Mouse (Mus musculus): ENCODE results near the gene Rbm5. TPM values are rescaled to one million over a fixed set of nuclear protein-coding genes. Genes with fewer than 3 reads are reported as not detected.

Rbm5 gene
- polyA plus RNA-seq, 1 experiment from 2014 or later = 210 TPM

DNA sequence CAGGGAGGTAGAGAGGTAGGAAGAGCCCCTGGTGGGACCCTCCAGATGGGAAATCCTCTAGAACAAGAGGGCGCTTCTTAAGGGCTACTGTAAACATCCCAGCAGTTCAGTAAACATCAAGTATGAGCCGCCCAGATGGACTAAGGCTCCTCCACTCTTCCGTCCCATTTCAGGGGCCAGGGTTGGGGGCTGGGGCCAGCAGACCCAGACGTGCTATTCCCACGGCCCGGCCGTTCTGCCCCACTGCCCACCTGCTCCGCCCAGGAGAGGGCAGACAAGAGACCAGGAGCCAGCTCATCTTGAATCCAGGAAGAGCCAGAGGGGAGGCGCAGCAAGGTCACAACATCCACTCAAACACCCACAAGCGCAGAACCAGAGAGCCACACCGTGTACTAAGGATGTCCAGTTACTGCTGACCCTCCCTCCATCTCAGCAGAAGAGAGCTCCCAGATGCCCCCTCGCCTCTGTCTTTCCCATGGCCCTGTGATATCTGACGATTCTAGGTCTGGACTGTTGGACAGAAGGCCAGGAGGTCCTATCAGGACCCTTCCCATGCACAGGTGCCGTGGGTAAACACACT is 72.1 kb downstream of the Rbm5 start:
- no peaks in the 10 kb centered on the region for H3K27me3 ChIP-seq (replicated peaks; ENCODE audit: control insufficient read depth, insufficient read depth, low read length)
- H3K27ac ChIP-seq (ENCODE audit: low read depth, low read length) = no peak overlapping the region
- no peaks in the 10 kb centered on the region for H3K9me3 ChIP-seq (ENCODE audit: control insufficient read depth, low read length)
- no peak overlapping the region for H3K4me3 ChIP-seq (ENCODE audit: low read length)
- no peak for ATAC-seq
- H3K36me3 ChIP-seq (ENCODE audit: control insufficient read depth, insufficient read depth, low read length) = no peaks in the 10 kb centered on the region
- WGBS = 17% methylated on average over 14 of the region's 14 CpGs
- peaks cover 56% of the 10 kb centered on the region for H3K4me1 ChIP-seq (ENCODE audit: control insufficient read depth, insufficient read depth, low read depth, low read length)
- H3K9ac ChIP-seq (ENCODE audit: low read depth, low read length) = 0 out of 2 replicates have a peak overlapping the region, but pooled peaks have one; percentile 6
- H3K4me2 ChIP-seq (ENCODE audit: low read length) = 0 out of 2 replicates have a peak overlapping the region, but pooled peaks have one; percentile 2

DNA sequence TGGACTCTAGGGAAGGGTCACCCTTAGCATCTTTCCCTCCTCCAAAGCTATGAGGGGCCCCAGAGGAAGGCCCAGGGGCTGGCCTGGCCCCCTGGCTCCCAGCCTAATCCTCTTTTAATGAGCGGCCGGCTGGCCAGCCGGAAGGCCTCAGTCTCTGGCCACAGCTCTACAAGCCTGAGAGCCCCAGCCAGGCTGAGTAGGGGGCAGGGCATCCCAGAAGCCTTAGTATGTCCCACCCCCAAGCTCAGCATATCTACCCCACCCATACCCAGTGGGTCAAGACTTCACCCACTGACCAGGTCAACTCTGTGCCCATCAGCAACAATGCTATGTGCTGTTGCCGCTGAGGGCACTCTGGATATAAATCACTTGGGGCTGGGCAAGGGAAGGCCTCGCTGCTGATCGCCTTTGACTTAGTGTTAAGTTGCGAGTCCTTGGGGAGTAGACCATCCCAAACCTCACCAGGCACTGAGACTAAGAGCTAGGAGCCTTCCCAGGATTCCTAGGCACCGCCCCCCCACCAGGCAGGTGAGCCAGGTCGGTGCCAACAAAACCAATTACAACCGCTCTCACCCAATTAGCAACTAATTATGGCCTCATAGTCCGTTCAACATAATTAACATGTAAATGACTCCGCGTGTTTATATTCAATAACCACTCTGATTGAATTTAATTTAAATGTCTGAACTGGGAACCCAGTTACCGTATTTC is 72.8 kb downstream of the Rbm5 start:
- no peak overlapping the region; the same call in 1 of the 2 replicates for H3K9ac ChIP-seq (ENCODE audit: low read depth, low read length)
- peak; percentile 7; the same call in 1 of the 2 replicates for ATAC-seq
- no peaks in the 10 kb centered on the region for H3K36me3 ChIP-seq (ENCODE audit: control insufficient read depth, insufficient read depth, low read length)
- H3K4me3 ChIP-seq (ENCODE audit: low read length) = no peak overlapping the region
- no peak overlapping the region for H3K27ac ChIP-seq (ENCODE audit: low read depth, low read length)
- 0 out of 2 replicates have a peak overlapping the region, but pooled peaks have one; percentile 2 for H3K4me2 ChIP-seq (ENCODE audit: low read length)
- 11% methylated on average over 14 of the region's 14 CpGs for WGBS
- H3K4me1 ChIP-seq (ENCODE audit: control insufficient read depth, insufficient read depth, low read depth, low read length) = peaks cover 56% of the 10 kb centered on the region
- no peaks in the 10 kb centered on the region for H3K27me3 ChIP-seq (replicated peaks; ENCODE audit: control insufficient read depth, insufficient read depth, low read length)
- no peaks in the 10 kb centered on the region for H3K9me3 ChIP-seq (ENCODE audit: control insufficient read depth, low read length)

DNA sequence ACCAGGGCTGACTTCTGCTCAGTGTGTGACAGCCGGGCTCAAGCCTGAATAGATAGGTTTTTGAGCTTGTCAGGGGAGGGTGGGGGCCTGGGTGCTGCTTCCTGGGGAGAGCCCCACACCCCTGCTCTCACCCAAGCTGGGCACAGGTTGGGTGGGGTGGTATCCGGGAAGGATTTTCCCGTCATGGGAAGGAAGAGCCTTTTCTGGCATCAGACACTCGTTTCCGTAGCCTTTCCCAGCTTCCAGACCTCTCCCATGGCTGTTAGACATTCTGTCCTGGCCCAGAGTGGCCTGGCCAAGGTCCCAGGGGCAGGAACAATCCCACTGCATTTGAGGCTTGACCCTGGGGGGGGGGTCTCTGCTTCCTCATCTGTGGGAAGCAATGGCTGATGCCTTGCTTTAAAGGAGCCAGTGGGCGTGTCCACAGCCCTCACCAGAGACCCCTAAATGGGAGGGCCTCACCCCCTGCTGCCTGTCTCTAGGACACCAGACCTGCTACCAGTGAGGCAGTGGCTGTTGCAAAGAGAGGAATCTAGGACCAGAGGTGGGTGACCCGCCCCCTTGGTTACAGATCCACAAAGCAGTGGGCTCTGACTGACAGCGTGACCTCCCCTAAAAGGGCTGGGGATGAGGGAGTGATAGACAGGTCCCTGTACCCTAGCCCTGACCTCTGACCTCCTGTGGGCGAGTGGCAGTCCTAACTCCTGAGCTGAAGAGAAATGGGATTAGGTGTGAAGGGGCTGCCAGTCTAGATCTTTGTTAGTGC is 73.8 kb downstream of the Rbm5 start:
- H3K9me3 ChIP-seq (ENCODE audit: control insufficient read depth, low read length) = no peaks in the 10 kb centered on the region
- no peak overlapping the region for H3K9ac ChIP-seq (ENCODE audit: low read depth, low read length)
- no peak overlapping the region for H3K4me3 ChIP-seq (ENCODE audit: low read length)
- H3K4me2 ChIP-seq (ENCODE audit: low read length) = no peak overlapping the region
- no peak for ATAC-seq
- 0 out of 2 replicates have a peak overlapping the region, but pooled peaks have one; percentile 10 for H3K27ac ChIP-seq (ENCODE audit: low read depth, low read length)
- H3K4me1 ChIP-seq (ENCODE audit: control insufficient read depth, insufficient read depth, low read depth, low read length) = peaks cover 54% of the 10 kb centered on the region
- no peaks in the 10 kb centered on the region for H3K36me3 ChIP-seq (ENCODE audit: control insufficient read depth, insufficient read depth, low read length)
- WGBS = 32% methylated on average over 9 of the region's 9 CpGs
- no peaks in the 10 kb centered on the region for H3K27me3 ChIP-seq (replicated peaks; ENCODE audit: control insufficient read depth, insufficient read depth, low read length)

DNA sequence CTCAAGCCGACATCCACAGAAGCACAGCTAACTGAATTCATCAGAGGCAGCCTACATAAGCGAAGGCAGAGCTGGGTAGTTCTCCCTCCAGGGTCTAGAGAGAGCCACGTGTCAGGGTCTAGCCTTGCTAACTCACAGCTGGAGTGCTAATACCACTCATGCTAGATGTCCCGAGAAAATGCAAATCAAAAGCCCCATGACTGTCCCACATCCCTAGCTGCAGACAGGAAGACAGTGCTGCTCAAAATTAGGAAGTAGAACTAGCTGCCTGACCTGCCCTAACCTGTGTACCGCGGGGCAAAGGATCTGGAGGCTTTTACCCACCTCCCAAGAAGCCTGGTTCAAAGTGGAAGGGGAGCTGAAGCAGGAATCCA is 74.7 kb downstream of the Rbm5 start:
- H3K27ac ChIP-seq (ENCODE audit: low read depth, low read length) = no peak overlapping the region
- WGBS = 38% methylated on average over 6 of the region's 6 CpGs

DNA sequence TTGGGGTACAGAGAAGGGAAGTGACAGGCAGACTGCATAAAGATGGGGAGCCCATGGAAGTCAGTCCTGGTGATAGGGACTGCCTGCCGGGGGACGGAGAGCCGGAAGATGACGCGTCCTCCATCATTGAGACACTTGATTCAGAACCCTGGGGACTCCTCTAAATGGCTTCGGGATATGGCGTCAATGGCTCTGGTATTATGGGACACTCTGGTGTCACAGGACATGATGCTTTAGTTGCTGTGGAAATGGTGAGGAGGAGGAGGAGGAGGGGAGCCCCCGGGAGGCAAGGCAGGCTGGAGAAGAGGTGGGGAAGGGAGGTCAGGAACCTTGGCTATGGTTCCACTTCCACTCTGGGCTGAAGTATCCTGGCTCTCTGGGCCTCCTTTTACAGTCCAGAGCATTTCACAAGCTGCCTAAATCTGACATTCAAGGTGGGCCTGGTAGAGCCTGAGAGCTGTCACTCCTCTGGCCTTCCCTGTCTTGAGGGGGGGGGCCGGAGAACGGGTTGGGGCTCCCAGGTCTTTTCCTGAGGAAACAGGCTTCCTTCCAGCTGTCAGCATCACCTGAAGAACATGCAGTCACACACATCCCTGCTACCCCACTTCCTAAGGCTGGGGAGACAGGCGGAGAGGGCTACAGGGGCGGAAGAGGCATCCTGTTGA is 75.2 kb downstream of the Rbm5 start:
- Histone ChIP-seq H3K9ac (ENCODE audit: low read depth, low read length) (no peak overlapping the region), H3K27me3 (replicated peaks; ENCODE audit: control insufficient read depth, insufficient read depth, low read length) (no peaks in the 10 kb centered on the region)

More for the DNA sequence above, 74.7 kb downstream of the Rbm5 start:
- ATAC-seq = no peak
- H3K9ac ChIP-seq (ENCODE audit: low read depth, low read length) = no peak overlapping the region
- no peak overlapping the region for H3K4me2 ChIP-seq (ENCODE audit: low read length)
- H3K4me3 ChIP-seq (ENCODE audit: low read length) = no peak overlapping the region
- H3K4me1 ChIP-seq (ENCODE audit: control insufficient read depth, insufficient read depth, low read depth, low read length) = peaks cover 45% of the 10 kb centered on the region
- no peaks in the 10 kb centered on the region for H3K27me3 ChIP-seq (replicated peaks; ENCODE audit: control insufficient read depth, insufficient read depth, low read length)
- H3K9me3 ChIP-seq (ENCODE audit: control insufficient read depth, low read length) = no peaks in the 10 kb centered on the region
- peaks cover 2% of the 10 kb centered on the region; the same call in 1 of the 2 replicates for H3K36me3 ChIP-seq (ENCODE audit: control insufficient read depth, insufficient read depth, low read length)

DNA sequence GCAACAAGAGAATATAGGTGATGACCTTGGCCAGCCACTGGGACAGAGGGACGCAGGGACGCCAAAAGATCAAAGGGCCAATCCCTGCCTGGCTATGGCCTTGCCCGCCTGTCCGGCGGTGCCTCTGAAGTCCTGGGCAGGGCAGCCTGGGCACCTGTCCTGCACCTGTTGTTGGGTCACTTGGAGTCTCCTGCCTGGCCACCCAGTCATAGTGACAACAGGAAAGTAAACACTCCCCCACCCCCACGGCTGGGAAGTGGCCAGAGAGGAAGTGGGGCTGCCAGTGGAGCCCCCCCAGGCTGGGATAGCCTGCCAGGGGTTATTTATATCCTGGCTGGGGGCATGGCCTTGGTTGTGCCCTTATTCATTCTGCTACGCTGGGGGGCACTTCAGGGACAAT is 76.2 kb downstream of the Rbm5 start:
- H3K9me3 ChIP-seq (ENCODE audit: control insufficient read depth, low read length) = no peaks in the 10 kb centered on the region
- H3K27ac ChIP-seq (ENCODE audit: low read depth, low read length) = no peak overlapping the region
- no peak overlapping the region for H3K9ac ChIP-seq (ENCODE audit: low read depth, low read length)
- H3K4me3 ChIP-seq (ENCODE audit: low read length) = no peak overlapping the region
- H3K27me3 ChIP-seq (replicated peaks; ENCODE audit: control insufficient read depth, insufficient read depth, low read length) = no peaks in the 10 kb centered on the region
- peaks cover 6% of the 10 kb centered on the region; the same call in 1 of the 2 replicates for H3K36me3 ChIP-seq (ENCODE audit: control insufficient read depth, insufficient read depth, low read length)
- WGBS = 82% methylated on average over 7 of the region's 7 CpGs
- peaks cover 34% of the 10 kb centered on the region for H3K4me1 ChIP-seq (ENCODE audit: control insufficient read depth, insufficient read depth, low read depth, low read length)
- H3K4me2 ChIP-seq (ENCODE audit: low read length) = no peak overlapping the region
- ATAC-seq = no peak

More for the DNA sequence above, 75.2 kb downstream of the Rbm5 start:
- H3K9me3 ChIP-seq (ENCODE audit: control insufficient read depth, low read length) = no peaks in the 10 kb centered on the region
- H3K27ac ChIP-seq (ENCODE audit: low read depth, low read length) = no peak overlapping the region
- H3K4me3 ChIP-seq (ENCODE audit: low read length) = no peak overlapping the region
- H3K4me1 ChIP-seq (ENCODE audit: control insufficient read depth, insufficient read depth, low read depth, low read length) = peaks cover 43% of the 10 kb centered on the region
- H3K4me2 ChIP-seq (ENCODE audit: low read length) = no peak overlapping the region
- WGBS = 79% methylated on average over 12 of the region's 12 CpGs
- no peak for ATAC-seq
- H3K36me3 ChIP-seq (ENCODE audit: control insufficient read depth, insufficient read depth, low read length) = peaks cover 6% of the 10 kb centered on the region; the same call in 1 of the 2 replicates

DNA sequence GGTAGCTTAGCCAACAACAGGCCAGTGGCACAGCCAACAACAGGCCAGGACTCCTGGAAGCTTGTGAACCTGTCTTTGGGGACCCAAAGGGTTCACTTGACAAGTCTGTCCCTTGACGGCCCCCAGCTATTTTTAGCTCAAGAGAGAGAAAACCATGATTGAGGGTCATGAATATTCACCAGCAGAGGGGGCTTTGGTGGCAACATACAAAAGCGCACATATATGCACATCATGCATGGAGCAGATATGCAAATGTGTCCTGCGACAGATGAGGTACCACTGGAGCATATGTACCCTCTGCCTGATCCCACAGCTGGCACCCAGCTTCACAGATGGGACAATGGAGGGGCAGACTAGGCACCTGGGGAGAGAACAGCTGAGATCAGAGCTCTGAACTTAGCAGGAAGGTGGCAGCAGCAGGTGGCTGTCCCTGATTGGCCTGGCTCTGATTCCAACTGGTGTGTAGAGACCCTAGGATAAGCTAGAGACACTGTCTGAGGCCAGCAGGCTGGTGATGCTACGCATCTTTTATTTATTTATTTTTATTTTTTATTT is 77.3 kb downstream of the Rbm5 start:
- H3K27ac ChIP-seq (ENCODE audit: low read depth, low read length) = no peak overlapping the region
- WGBS = 52% methylated on average over 4 of the region's 4 CpGs
- H3K9me3 ChIP-seq (ENCODE audit: control insufficient read depth, low read length) = no peaks in the 10 kb centered on the region
- no peak overlapping the region for H3K9ac ChIP-seq (ENCODE audit: low read depth, low read length)
- H3K4me3 ChIP-seq (ENCODE audit: low read length) = no peak overlapping the region
- ATAC-seq = no peak
- H3K27me3 ChIP-seq (replicated peaks; ENCODE audit: control insufficient read depth, insufficient read depth, low read length) = no peaks in the 10 kb centered on the region
- no peak overlapping the region for H3K4me2 ChIP-seq (ENCODE audit: low read length)
- peaks cover 23% of the 10 kb centered on the region for H3K4me1 ChIP-seq (ENCODE audit: control insufficient read depth, insufficient read depth, low read depth, low read length)
- peaks cover 6% of the 10 kb centered on the region; the same call in 1 of the 2 replicates for H3K36me3 ChIP-seq (ENCODE audit: control insufficient read depth, insufficient read depth, low read length)

DNA sequence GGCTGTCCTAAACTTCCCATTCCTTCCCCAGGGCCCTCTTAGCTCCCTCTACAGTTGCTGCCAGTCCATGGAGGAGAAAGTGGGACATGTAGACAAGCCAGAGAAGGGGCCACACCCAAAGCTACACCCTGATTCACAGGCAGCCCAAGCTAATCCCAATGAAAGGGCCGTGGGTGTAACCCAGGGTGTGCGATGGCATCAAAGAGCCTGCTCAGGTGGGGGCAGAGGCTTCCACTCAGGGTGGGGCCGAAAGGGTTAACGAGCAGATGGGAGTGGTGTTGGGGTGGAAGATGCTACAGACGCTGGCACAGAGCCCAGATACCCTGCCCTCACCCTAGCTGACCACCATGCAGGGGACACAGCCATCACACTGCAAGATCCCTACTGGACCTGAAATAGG is 78.0 kb downstream of the Rbm5 start:
- Histone ChIP-seq H3K4me2 (ENCODE audit: low read length) (no peak overlapping the region), H3K4me3 (ENCODE audit: low read length) (no peak overlapping the region), H3K36me3 (ENCODE audit: control insufficient read depth, insufficient read depth, low read length) (peaks cover 8% of the 10 kb centered on the region; the same call in 1 of the 2 replicates), H3K9ac (ENCODE audit: low read depth, low read length) (no peak overlapping the region), H3K27ac (ENCODE audit: low read depth, low read length) (no peak overlapping the region), H3K4me1 (ENCODE audit: control insufficient read depth, insufficient read depth, low read depth, low read length) (peaks cover 16% of the 10 kb centered on the region), H3K27me3 (replicated peaks; ENCODE audit: control insufficient read depth, insufficient read depth, low read length) (no peaks in the 10 kb centered on the region), H3K9me3 (ENCODE audit: control insufficient read depth, low read length) (no peaks in the 10 kb centered on the region)
- WGBS = 68% methylated on average over 5 of the region's 5 CpGs
- no peak for ATAC-seq
